ENCODE assay signal across 24 mouse cellular contexts in genomic region chr8:91647959-91648358, GRCm38 (mm10).
A peak's percentile ranks its signal among the peaks of the same experiment; 100 is the strongest.
DNase-seq lines count a peak whose midpoint lies in the region; ATAC-seq lines count a peak whose summit lies in the region.
"Had no signal": no experiment of that assay in that cellular context is flagged by ENCODE, and none has a peak within 500 bp of the region (broad histone marks: within the 10 kb centered on the region; RNA-seq: fewer than 3 reads in every experiment).

No protein-coding gene starts in this region.

- no peak overlapping the region for H3K9ac ChIP-seq in forebrain, embryonic 12.5 days
- no peak overlapping the region for H3K9ac ChIP-seq in forebrain, embryonic 13.5 days
- no peak overlapping the region for H3K9ac ChIP-seq in midbrain, embryonic 12.5 days (replicated peaks)
- no peak overlapping the region for H3K9ac ChIP-seq in midbrain, embryonic 16.5 days (ENCODE audit: low read depth, low read length)
- H3K9ac ChIP-seq: forebrain, embryonic 15.5 days; hindbrain, embryonic 15.5 days; intestine, embryonic 15.5 days had no signal

- peaks cover 83% of the 10 kb centered on the region for H3K27me3 ChIP-seq in forebrain, embryonic 12.5 days
- peaks cover 73% of the 10 kb centered on the region for H3K27me3 ChIP-seq in forebrain, embryonic 13.5 days
- peaks cover 37% of the 10 kb centered on the region for H3K27me3 ChIP-seq in midbrain, embryonic 12.5 days
- no peaks in the 10 kb centered on the region for H3K27me3 ChIP-seq in midbrain, embryonic 16.5 days (ENCODE audit: control insufficient read depth, insufficient read depth, low read depth, low read length)
- H3K27me3 ChIP-seq: intestine, embryonic 15.5 days had no signal

- DNase-seq in retina, postnatal 1 day, result peak; percentile 69
- no peak for DNase-seq in retina, embryonic 14.5 days (ENCODE audit: low spot score)
- no peak for DNase-seq in left cerebral cortex, adult 11 months (ENCODE audit: low spot score)
- DNase-seq: adrenal gland, adult 8-10 months; adrenal gland, postnatal 25 days; cerebellum, adult 18-20 months; cerebellum, adult 9-10 months; cerebellum, postnatal 14 days; gastrocnemius, adult 2 months; gastrocnemius, postnatal 14 days; heart, adult 11 months; kidney, adult 11 months had no signal

- no peaks in the 10 kb centered on the region for H3K36me3 ChIP-seq in forebrain, embryonic 12.5 days (replicated peaks)
- H3K36me3 ChIP-seq in forebrain, embryonic 13.5 days (ENCODE audit: poor library complexity, severe bottlenecking), result no peaks in the 10 kb centered on the region
- H3K36me3 ChIP-seq in midbrain, embryonic 12.5 days, result no peaks in the 10 kb centered on the region
- no peaks in the 10 kb centered on the region for H3K36me3 ChIP-seq in midbrain, embryonic 16.5 days (ENCODE audit: control insufficient read depth, insufficient read depth, low read length)
- H3K36me3 ChIP-seq: embryonic facial prominence, embryonic 13.5 days; forebrain, embryonic 15.5 days; hindbrain, embryonic 15.5 days; intestine, embryonic 15.5 days had no signal

- no peaks in the 10 kb centered on the region for H3K9me3 ChIP-seq in forebrain, embryonic 12.5 days
- no peaks in the 10 kb centered on the region for H3K9me3 ChIP-seq in forebrain, embryonic 13.5 days (replicated peaks)
- H3K9me3 ChIP-seq in midbrain, embryonic 12.5 days, result no peaks in the 10 kb centered on the region
- no peaks in the 10 kb centered on the region for H3K9me3 ChIP-seq in midbrain, embryonic 16.5 days (replicated peaks; ENCODE audit: control insufficient read depth, low read length, poor library complexity, severe bottlenecking)
- H3K9me3 ChIP-seq: embryonic facial prominence, embryonic 13.5 days; forebrain, embryonic 15.5 days; hindbrain, embryonic 15.5 days; intestine, embryonic 15.5 days had no signal

- 0 out of 2 replicates have a peak overlapping the region, but pooled peaks have one; percentile 8 for H3K4me2 ChIP-seq in forebrain, embryonic 12.5 days
- no peak overlapping the region for H3K4me2 ChIP-seq in forebrain, embryonic 13.5 days
- peak overlapping the region; percentile 10; the same call in 1 of the 2 replicates for H3K4me2 ChIP-seq in midbrain, embryonic 12.5 days (replicated peaks)
- H3K4me2 ChIP-seq in midbrain, embryonic 16.5 days (ENCODE audit: low read length), result no peak overlapping the region
- H3K4me2 ChIP-seq: forebrain, embryonic 15.5 days; heart, embryonic 11.5 days; hindbrain, embryonic 15.5 days; intestine, embryonic 15.5 days had no signal

- WGBS in forebrain, embryonic 12.5 days, result 4% methylated on average over 11 of the region's 11 CpGs
- WGBS in forebrain, embryonic 13.5 days, result 5% methylated on average over 11 of the region's 11 CpGs
- 14% methylated on average over 11 of the region's 11 CpGs for WGBS in midbrain, embryonic 12.5 days
- WGBS in midbrain, embryonic 16.5 days, result 22% methylated on average over 11 of the region's 11 CpGs

- no peak for ATAC-seq in forebrain, embryonic 12.5 days (ENCODE audit: low FRiP score)
- no peak for ATAC-seq in forebrain, embryonic 13.5 days
- no peak for ATAC-seq in midbrain, embryonic 12.5 days (ENCODE audit: low FRiP score, low read depth)
- ATAC-seq in midbrain, embryonic 16.5 days, result no peak
- ATAC-seq: activated CD4-positive, CD25-positive, alpha-beta regulatory T cell, adult 4 months; CD4-positive, CD25-positive, alpha-beta regulatory T cell, adult 4 months; forebrain, embryonic 15.5 days; intestine, embryonic 15.5 days had no signal

- H3K4me3 ChIP-seq in forebrain, embryonic 12.5 days (replicated peaks), result no peak overlapping the region
- H3K4me3 ChIP-seq in forebrain, embryonic 13.5 days, result no peak overlapping the region
- H3K4me3 ChIP-seq in midbrain, embryonic 12.5 days, result no peak overlapping the region
- H3K4me3 ChIP-seq in midbrain, embryonic 16.5 days (ENCODE audit: low read depth, low read length), result no peak overlapping the region
- H3K4me3 ChIP-seq: embryonic facial prominence, embryonic 13.5 days; erythroblast, embryonic 14.5 days; forebrain, embryonic 15.5 days; gastrocnemius, adult 2 months; hindbrain, embryonic 15.5 days; intestine, embryonic 15.5 days had no signal

- peaks cover 34% of the 10 kb centered on the region for H3K4me1 ChIP-seq in forebrain, embryonic 12.5 days
- peaks cover 32% of the 10 kb centered on the region for H3K4me1 ChIP-seq in forebrain, embryonic 13.5 days
- H3K4me1 ChIP-seq in midbrain, embryonic 12.5 days, result peaks cover 33% of the 10 kb centered on the region
- H3K4me1 ChIP-seq in midbrain, embryonic 16.5 days (ENCODE audit: control insufficient read depth, insufficient read depth, low read length), result peaks cover 22% of the 10 kb centered on the region

- H3K27ac ChIP-seq in forebrain, embryonic 12.5 days, result no peak overlapping the region
- no peak overlapping the region for H3K27ac ChIP-seq in forebrain, embryonic 13.5 days
- H3K27ac ChIP-seq in midbrain, embryonic 12.5 days (replicated peaks), result no peak overlapping the region
- H3K27ac ChIP-seq in midbrain, embryonic 16.5 days (ENCODE audit: low read length), result no peak overlapping the region
- H3K27ac ChIP-seq: forebrain, embryonic 15.5 days; gastrocnemius, adult 2 months; hindbrain, embryonic 15.5 days had no signal

Comparison
In these comparisons a context has a peak if more than half of its experiments do, and no peak if none do; other contexts are left out.
1. H3K4me2 ChIP-seq: peak in forebrain, embryonic 12.5 days (single experiment) and midbrain, embryonic 12.5 days (single experiment); none in forebrain, embryonic 13.5 days (single experiment) and midbrain, embryonic 16.5 days (single experiment).